Mouse (Mus musculus) frontal cortex, postnatal 14 days (tissue): Measurements from ENCODE around the gene Mmp27.
A peak's percentile ranks its signal among the peaks of the same experiment; 100 is the strongest.

Experiments
- DNase-seq, 2 experiments: peaks; one replicate each; pipeline ENCODE4 v3.0.0; 2022; ENCODE audit warnings: low spot score in 2 of 2

The Mmp27 gene

GRCm38 (mm10) chr9:7602982-7603742 lies 32.0 kb downstream of the Mmp27 start:
- peak; percentile 37 to 74 for DNase-seq

DNA sequence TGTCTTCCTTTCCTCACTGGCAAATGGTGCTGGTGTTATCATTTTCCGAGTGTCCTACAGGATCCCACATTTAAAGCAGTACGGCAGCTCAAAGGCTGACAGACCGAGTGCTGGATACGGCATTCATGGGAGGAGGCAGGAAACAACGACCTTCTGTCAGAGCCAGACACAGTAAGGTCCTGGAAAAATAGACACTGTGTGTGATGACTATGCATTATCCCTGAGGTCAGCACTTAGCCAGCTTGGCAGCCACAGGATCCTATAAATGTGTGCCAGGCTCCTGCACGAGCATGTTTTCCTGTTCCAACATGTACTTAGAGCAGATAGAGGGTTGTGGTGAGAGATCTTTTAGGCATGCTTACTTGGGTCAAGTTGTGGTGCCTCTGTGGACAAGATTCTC lies 32.8 kb downstream of the Mmp27 start:
- no peak for DNase-seq

DNA sequence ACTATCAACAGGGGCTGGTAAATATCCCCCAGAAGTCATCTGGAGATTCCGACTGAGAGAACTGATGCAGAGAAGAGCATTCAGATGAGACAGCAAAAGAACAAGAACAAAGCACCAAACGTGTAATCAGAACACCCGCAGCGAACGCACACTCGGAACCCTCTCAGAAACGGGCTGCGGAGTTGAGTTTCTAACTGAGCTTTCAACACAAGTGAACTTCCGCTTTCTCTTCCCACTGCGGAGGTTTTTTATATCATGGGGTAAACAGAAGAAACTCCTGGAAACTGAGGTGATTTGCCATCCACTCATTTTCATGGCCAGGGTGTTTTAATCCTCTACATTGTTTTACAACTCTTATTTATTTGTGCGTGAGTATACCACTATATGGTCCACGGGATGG lies 34.4 kb downstream of the Mmp27 start:
- DNase-seq = no peak

DNA sequence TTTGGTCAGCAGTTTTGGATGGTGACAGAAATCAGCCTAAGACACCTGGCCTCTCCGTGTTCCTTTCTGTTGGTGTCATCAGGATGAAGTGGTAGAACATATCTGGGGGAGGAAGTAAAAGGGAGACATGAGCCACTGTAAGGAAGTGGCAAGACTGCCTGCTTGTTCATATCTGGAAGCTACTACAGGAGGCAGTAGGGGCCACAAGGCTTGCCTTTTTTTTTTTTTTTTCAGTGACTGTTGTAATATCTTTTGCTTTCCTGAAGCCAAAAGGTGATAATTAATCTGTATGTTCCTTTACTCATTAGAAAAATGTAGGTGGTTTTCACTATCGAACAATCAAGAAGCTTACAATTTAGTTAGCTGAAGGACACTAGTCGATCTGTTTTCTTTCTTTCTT lies 51.4 kb downstream of the Mmp27 start:
- no peak for DNase-seq

- DNase-seq = no peak
Measured at GRCm38 (mm10) chr9:7627931-7628330, 56.7 kb downstream of the Mmp27 start, which contains the start of gene Mmp20. TSS of gene Mmp20 (plus strand) at chr9:7628231.
